Comparison of ENCODE assay signal across 8 mouse cellular contexts in the genomic region with DNA sequence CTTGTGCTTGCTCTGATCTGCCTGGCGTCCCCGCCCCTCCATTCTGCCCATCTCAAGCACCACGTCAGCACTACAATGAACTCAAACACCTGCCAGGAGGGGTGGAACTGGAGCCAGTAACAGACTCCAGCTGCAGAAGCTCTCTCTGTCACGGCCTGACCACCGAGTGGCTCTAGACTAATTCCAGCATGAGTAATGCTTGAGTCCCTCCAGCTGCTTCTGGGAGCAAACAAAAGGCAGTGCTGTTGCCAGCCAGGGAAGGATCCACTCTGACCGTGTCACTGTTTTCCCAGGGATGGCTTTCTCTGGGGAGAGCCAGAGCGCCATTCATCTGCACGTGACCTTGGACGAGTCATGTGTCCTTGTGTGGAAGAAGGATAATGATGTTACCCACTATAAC. TPM values are rescaled to one million over a fixed set of nuclear protein-coding genes. Genes with fewer than 3 reads are reported as not detected.
DNase-seq lines count a peak whose midpoint lies in the region; ATAC-seq and TF ChIP-seq lines count a peak whose summit lies in the region.

No protein-coding gene starts in this region.

- peak; percentile 22 for DNase-seq in MN1 (ENCODE audit: low spot score)
- DNase-seq in heart, adult 8-10 months (ENCODE audit: low spot score) = peak; percentile 79
- peak; percentile 71 for DNase-seq in kidney, postnatal 10 days
- DNase-seq in B cell, adult 2 months = no peak
- no peak for DNase-seq in spleen, postnatal 4 days (ENCODE audit: low spot score in 2 of 2)
- no peak for DNase-seq in liver, postnatal 0 days

- TF ChIP-seq POLR2A in myocyte (IDR thresholded peaks at IDR 0.05; ENCODE audit: insufficient read length, low read depth) = no peak

- no peak for TF ChIP-seq EP300 in liver, postnatal 0 days (IDR thresholded peaks at IDR 0.05; ENCODE audit: low read depth)

- no peak for ATAC-seq in liver, postnatal 0 days

- TF ChIP-seq CTCF in liver, postnatal 0 days (IDR thresholded peaks at IDR 0.05; ENCODE audit: low read depth) = no peak

- H3K4me2 ChIP-seq in myocyte (ENCODE audit: low read depth) = peak overlapping the region; percentile 60
- no peak overlapping the region for H3K4me2 ChIP-seq in liver, postnatal 0 days (ENCODE audit: low read depth, low read length)

- no peaks in the 10 kb centered on the region for H3K79me2 ChIP-seq in myocyte (ENCODE audit: control insufficient read depth, insufficient read depth)

- no peak overlapping the region for H3K4me3 ChIP-seq in brown adipose tissue, adult 24 weeks (ENCODE audit: insufficient read depth, low read depth, low read length)
- no peak overlapping the region for H3K4me3 ChIP-seq in myocyte
- H3K4me3 ChIP-seq in liver, postnatal 0 days (ENCODE audit: low read depth, low read length) = no peak overlapping the region

- no peak overlapping the region for H3ac ChIP-seq in myocyte (ENCODE audit: control insufficient read depth, insufficient read length)

- no peaks in the 10 kb centered on the region for H3K27me3 ChIP-seq in myocyte (ENCODE audit: control insufficient read depth, insufficient read depth, insufficient read length)
- no peaks in the 10 kb centered on the region for H3K27me3 ChIP-seq in liver, postnatal 0 days (ENCODE audit: insufficient read depth, low read length)

- WGBS in liver, postnatal 0 days (ENCODE audit: insufficient replicate concordance) = 61% methylated on average over 9 of the region's 9 CpGs

- H3K9ac ChIP-seq in liver, postnatal 0 days (replicated peaks) = no peak overlapping the region

- no peaks in the 10 kb centered on the region for H3K36me3 ChIP-seq in myocyte (ENCODE audit: control insufficient read depth, insufficient read depth)
- no peaks in the 10 kb centered on the region for H3K36me3 ChIP-seq in liver, postnatal 0 days (replicated peaks; ENCODE audit: insufficient read depth, low read length)

- no peaks in the 10 kb centered on the region for H3K9me3 ChIP-seq in liver, postnatal 0 days (ENCODE audit: low read length)

- peaks cover 18% of the 10 kb centered on the region for H3K4me1 ChIP-seq in brown adipose tissue, adult 24 weeks (ENCODE audit: control insufficient read depth, insufficient read depth, insufficient read length, low read length)
- H3K4me1 ChIP-seq in liver, postnatal 0 days (ENCODE audit: insufficient read depth) = no peaks in the 10 kb centered on the region

- H3K27ac ChIP-seq in brown adipose tissue, adult 24 weeks (replicated peaks; ENCODE audit: low read depth, low read length) = peak overlapping the region; percentile 30
- H3K27ac ChIP-seq in liver, postnatal 0 days (ENCODE audit: low read depth) = no peak overlapping the region

TF ChIP-seq in myocyte, 11 proteins besides CTCF, POLR2A, EP300 and RAD21:
- TF ChIP-seq CEBPB (IDR thresholded peaks at IDR 0.05; ENCODE audit: insufficient read depth, poor library complexity, severe bottlenecking) (no peak), MYOG (IDR thresholded peaks at IDR 0.05; ENCODE audit: control insufficient read depth in 1 of 3, insufficient read depth in 1 of 3, insufficient read length in 2 of 3, low read depth in 2 of 3) (peak; percentile 46 to 79 (median 63)), REST (IDR thresholded peaks at IDR 0.05; ENCODE audit: insufficient read depth, insufficient read length) (no peak), MYOD1 (IDR thresholded peaks at IDR 0.05; ENCODE audit: control insufficient read depth in 1 of 3, insufficient read length in 2 of 3, low read depth in 2 of 3) (peak in 2 of 3 experiments; percentile 76), USF1 (IDR thresholded peaks at IDR 0.05; ENCODE audit: low read depth) (peak; percentile 90), TCF12 (IDR thresholded peaks at IDR 0.05; ENCODE audit: insufficient read depth, poor library complexity, severe bottlenecking) (peak; percentile 30)
TF ChIP-seq in myocyte: peak in this region for 4.

RNA-seq across cellular contexts. Expression of gene Tek, which starts 13.4 kb away (rescaled TPM):
- 8.7 and 13.7 TPM in 2 replicates for polyA plus RNA-seq in brown adipose tissue, adult 24 weeks (2012; ENCODE audit: insufficient read depth, insufficient read length, missing spikeins)
- 10 to 100 TPM; 33.1 to 36.1 (median 33.6) TPM for total RNA-seq in heart, adult 8-10 months (2022)
- 0.05 TPM for polyA plus RNA-seq in myocyte (2012; fragmentation: generic; extraction: Trizol)
- 3.8 TPM in 2 replicates for polyA plus RNA-seq in liver, postnatal 0 days (2015; fragmentation: Nextera tagmentation; extraction: Ambion mirVana)

Comparison
In these comparisons a context has a peak if more than half of its experiments do, and no peak if none do; other contexts are left out.
1. DNase-seq: peak in MN1 (single experiment), heart, adult 8-10 months (single experiment) and kidney, postnatal 10 days (single experiment); none in B cell, adult 2 months (0 of 2), spleen, postnatal 4 days (0 of 2) and liver, postnatal 0 days (single experiment).